Mouse (Mus musculus) kidney, adult 2 months (tissue): ENCODE results near the gene Btk. TPM values are rescaled to one million over a fixed set of nuclear protein-coding genes. Genes with fewer than 3 reads are reported as not detected.

Experiments
- DNase-seq: peaks from one replicate; pipeline ENCODE4 v3.0.0; 2021
- H3K27ac ChIP-seq: fragments of 200-500 bp; 2 replicates; pipeline ENCODE4 v1.5.1; 2012; ENCODE audit warnings: low read depth, low read length, control low read depth, inconsistent platforms; ENCODE audit not compliant: insufficient read depth
- H3K27me3 ChIP-seq: fragments of 200-500 bp; replicated peaks from 2 replicates; pipeline ENCODE4 v1.6.1; 2012; ENCODE audit warnings: mild to moderate bottlenecking, moderate library complexity, low read length, inconsistent platforms; ENCODE audit not compliant: control insufficient read depth, insufficient read depth
- H3K36me3 ChIP-seq: fragments of 200-500 bp; 2 replicates; pipeline ENCODE4 v1.6.1; 2012; ENCODE audit warnings: mild to moderate bottlenecking, moderate library complexity, low read length, inconsistent platforms; ENCODE audit not compliant: control insufficient read depth, insufficient read depth
- H3K4me1 ChIP-seq: fragments of 200-500 bp; 2 replicates; pipeline ENCODE4 v1.6.1; 2011; ENCODE audit warnings: low read length; ENCODE audit not compliant: control insufficient read depth, insufficient read depth
- H3K4me3 ChIP-seq: fragments of 200-500 bp; 2 replicates; pipeline ENCODE4 v1.5.1; 2011; ENCODE audit warnings: mild to moderate bottlenecking, low read depth, low read length, control low read depth; ENCODE audit not compliant: insufficient read depth
- CTCF ChIP-seq: fragments of 200-500 bp; conservative IDR thresholded peaks from 2 replicates; pipeline ENCODE4 v1.5.1; 2011; ENCODE audit warnings: low read depth, mild to moderate bottlenecking, control low read depth, low read length, moderate library complexity, mixed read lengths; ENCODE audit not compliant: insufficient read depth, insufficient read length
- POLR2A ChIP-seq: fragments of 200-500 bp; IDR thresholded peaks from one replicate; pipeline ENCODE4 v1.6.1; 2011; ENCODE audit warnings: low read depth, low read length, control low read depth
- WGBS: fragments of 180-500 bp; shearing (Covaris S2); methylation state at CpG from one replicate; pipeline ENCODE4 v1.1.7; 2018; 5-methylcytosine and 5-hydroxymethylcytosine counted together
- polyA plus RNA-seq: library from polyadenylated mRNA; depleted of rRNA; stranded (reverse); fragments of >200 nt; gene quantifications from 2 replicates; pipeline ENCODE4 v1.2.3, GENCODE M21; 2012

Btk gene
- polyA plus RNA-seq, 1 experiment: 0.70 TPM

DNA sequence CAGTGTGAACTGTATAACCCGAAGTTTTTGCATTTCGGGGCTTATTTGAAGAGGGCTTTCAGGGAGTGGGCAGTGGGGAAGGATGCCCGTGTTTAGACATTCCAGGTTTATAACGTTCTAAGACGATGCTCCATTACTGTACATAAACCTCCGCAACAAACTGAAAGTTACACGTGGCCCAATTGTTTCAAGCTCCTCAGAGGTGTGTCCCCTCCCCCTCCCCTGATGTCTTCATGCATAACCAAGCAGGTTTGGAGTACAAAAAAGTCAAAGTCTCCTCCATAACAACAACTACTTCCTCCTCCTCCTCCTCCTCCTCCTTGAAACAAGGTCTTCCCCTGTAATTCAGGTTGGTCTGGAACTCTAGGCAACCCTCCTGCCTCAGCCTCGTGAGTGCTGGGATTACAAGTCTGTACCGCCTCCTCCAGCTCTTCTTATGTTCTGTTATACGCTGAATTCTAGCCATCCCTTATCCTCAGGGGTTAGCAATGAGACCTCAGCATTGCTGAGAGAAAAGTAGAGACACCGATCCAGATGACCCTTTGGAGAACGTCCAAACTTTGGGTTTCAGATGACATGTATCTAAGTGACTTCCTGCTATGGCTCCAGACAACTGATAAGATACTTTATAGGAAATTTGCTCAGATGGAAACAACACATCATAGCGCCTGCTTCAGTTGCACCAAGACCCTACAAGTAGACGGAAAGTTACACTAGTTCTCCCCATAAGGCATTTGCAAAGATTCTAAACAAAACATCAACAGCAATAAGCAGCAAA, 2.7 kb downstream of the Btk start:
- DNase-seq: no peak
- H3K4me1 ChIP-seq: no peaks in the 10 kb centered on the region
- no peak overlapping the region for H3K27ac ChIP-seq
- H3K36me3 ChIP-seq: no peaks in the 10 kb centered on the region
- H3K4me3 ChIP-seq: no peak overlapping the region
- TF ChIP-seq POLR2A (no peak), CTCF (no peak)
- WGBS: 77% methylated on average over 14 of the region's 14 CpGs
- H3K27me3 ChIP-seq: no peaks in the 10 kb centered on the region

DNA sequence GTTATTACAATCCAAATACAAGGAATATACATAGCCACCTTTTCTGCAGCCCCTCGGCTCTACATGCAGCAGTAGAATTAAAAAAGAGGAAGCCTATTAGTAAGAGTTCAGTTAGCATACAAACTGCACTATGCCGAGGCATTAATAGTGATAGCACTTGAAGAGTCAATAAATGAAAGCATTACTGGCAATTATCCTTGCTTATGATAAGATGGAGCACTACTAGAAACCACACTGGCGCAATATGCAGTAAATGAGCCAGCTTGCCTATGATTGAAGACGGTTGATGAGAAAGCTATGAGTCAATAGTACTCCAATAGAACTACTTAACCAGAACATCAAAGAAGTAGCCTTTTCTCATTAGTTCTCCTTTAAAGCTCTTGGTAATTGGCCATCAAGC, 5.5 kb downstream of the Btk start:
- no peak for TF ChIP-seq POLR2A
- no peak for TF ChIP-seq CTCF
- Histone ChIP-seq H3K27me3 (no peaks in the 10 kb centered on the region), H3K4me1 (no peaks in the 10 kb centered on the region), H3K27ac (no peak overlapping the region), H3K36me3 (no peaks in the 10 kb centered on the region), H3K4me3 (no peak overlapping the region)
- no peak for DNase-seq
- WGBS: 66% methylated on average over 4 of the region's 4 CpGs

DNA sequence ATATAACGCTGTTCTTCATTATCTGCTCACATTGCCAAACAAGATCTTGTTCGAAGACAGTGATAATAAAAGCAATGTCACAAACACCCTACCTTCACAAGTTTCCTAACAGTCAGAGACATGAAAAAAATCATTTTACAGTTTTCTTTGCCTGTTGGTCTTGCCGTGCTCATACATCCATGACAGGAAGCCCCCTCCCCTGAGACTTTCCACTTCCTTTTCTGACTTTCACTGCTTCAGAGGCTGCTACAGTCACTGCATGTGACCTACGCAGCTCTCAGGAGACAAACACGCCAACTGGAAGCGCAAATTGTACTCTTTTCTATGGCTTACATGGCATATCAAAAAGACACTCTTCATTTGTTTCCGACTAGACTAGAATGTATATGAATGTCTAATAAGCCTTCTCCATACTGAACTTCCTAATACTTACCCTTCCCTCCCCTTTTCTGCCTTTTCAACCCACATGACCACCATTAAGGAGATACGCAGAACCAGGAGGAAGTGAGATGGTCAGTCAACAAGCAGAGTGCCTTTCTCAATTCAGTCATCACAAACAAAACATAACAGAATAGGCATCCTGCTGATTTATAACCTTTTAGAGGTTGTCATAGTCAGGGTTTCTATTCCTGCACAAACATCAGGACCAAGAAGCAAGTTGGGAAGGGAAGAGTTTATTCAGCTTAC, 16.7 kb downstream of the Btk start:
- no peak for TF ChIP-seq CTCF
- TF ChIP-seq POLR2A: no peak
- WGBS: 69% methylated on average over 8 of the region's 8 CpGs

DNA sequence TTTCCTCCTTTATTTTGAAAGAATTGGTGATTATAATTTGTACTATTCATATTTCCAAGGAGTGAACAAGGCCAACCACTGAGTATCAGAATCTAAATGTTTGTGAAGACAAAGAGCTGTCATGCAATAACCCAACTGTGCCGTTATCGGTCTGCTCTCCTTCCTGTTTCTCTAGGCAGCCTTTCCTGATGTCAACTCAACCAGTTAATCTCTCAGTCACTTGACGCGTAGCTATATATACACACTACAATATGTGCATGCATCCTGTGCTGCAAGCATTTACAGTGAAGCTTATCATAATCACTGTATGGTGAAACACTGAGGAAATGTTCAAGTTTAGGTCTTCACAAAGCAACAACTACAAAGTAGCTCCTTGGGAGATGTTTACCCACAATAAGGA, 19.0 kb downstream of the Btk start:
- no peaks in the 10 kb centered on the region for H3K4me1 ChIP-seq
- TF ChIP-seq POLR2A (no peak), CTCF (no peak)
- 65% methylated on average over 4 of the region's 4 CpGs for WGBS
- H3K27me3 ChIP-seq: no peaks in the 10 kb centered on the region
- H3K27ac ChIP-seq: no peak overlapping the region
- H3K4me3 ChIP-seq: no peak overlapping the region
- no peak for DNase-seq
- H3K36me3 ChIP-seq: no peaks in the 10 kb centered on the region

More for the DNA sequence above, 16.7 kb downstream of the Btk start:
- Histone ChIP-seq H3K27me3 (no peaks in the 10 kb centered on the region), H3K4me3 (no peak overlapping the region), H3K4me1 (no peaks in the 10 kb centered on the region), H3K36me3 (no peaks in the 10 kb centered on the region), H3K27ac (no peak overlapping the region)
- DNase-seq: no peak

DNA sequence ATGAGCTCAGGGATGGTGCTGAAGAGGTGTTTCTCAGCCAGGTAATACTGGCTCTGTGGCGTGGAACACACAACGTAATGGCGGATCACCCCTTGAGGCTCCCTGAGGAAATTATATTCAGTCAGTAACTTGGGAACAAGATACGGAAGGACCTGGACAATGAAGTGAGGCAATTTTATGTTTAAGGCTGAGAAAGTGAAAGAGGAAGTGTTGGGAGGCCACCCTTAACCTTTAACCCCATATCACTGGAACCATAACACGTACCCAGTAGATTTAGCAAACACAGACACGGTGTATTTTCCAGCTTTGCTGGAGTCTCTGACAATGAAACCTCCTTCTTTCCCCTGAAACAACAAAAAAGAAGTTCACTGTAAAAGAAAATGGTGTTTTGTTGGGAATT, 28.9 kb downstream of the Btk start:
- WGBS: 61% methylated on average over 6 of the region's 6 CpGs
- H3K27ac ChIP-seq: no peak overlapping the region
- H3K36me3 ChIP-seq: no peaks in the 10 kb centered on the region
- DNase-seq: no peak
- H3K4me1 ChIP-seq: no peaks in the 10 kb centered on the region
- no peak for TF ChIP-seq CTCF
- TF ChIP-seq POLR2A: no peak
- H3K4me3 ChIP-seq: no peak overlapping the region
- no peaks in the 10 kb centered on the region for H3K27me3 ChIP-seq

DNA sequence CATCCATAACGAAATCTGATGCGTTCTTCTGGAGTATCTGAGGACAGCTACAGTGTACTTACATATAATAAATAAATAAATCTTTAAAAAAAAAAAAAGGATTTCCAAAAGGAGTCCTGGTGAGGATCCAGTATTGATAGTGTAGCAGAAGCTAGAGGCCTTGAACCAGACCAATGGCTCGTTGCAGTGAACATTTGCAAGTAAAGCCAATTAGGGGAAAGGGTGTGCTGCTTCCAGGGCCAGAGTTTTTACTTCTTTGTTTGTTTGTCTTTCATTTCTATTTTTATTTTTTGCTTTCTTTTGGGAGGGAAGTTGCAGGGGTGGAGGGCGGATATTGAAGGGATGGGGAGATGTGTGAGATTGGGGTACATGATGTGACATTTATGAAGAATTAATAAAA, 30.0 kb downstream of the Btk start:
- H3K27me3 ChIP-seq: no peaks in the 10 kb centered on the region
- no peak overlapping the region for H3K4me3 ChIP-seq
- no peak overlapping the region for H3K27ac ChIP-seq
- no peaks in the 10 kb centered on the region for H3K4me1 ChIP-seq
- no peak for DNase-seq
- TF ChIP-seq CTCF (no peak), POLR2A (no peak)
- no peaks in the 10 kb centered on the region for H3K36me3 ChIP-seq
- WGBS: 87% methylated on average over 4 of the region's 4 CpGs

DNA sequence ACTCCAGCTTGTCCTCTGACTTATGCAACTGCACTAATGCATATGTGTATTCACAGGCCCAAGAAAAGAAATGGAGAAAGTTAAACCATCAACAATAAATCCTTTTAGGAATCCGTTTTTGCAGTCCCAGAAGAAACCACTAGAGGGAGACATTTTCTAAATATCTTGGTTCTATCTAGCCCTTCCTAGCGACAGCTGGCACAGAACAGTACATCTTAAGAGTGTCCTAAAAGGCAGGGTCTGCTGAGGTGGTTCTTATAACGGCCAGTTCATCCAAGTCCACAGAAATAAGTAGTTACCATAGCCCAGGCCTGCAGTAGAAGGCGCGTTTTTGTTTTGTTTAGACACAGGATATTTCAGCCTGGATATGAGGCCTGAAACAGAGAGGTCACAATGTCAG, 32.5 kb downstream of the Btk start:
- Histone ChIP-seq H3K36me3 (no peaks in the 10 kb centered on the region), H3K27me3 (no peaks in the 10 kb centered on the region), H3K4me1 (no peaks in the 10 kb centered on the region), H3K4me3 (no peak overlapping the region), H3K27ac (no peak overlapping the region)
- peak; percentile 44 for DNase-seq
- WGBS: 8% methylated on average over 5 of the region's 5 CpGs
- TF ChIP-seq CTCF (no peak), POLR2A (no peak)
